Mouse (Mus musculus) neural tube, embryonic 11.5 days (tissue): ENCODE data around the gene Chga. TPM values are rescaled to one million over a fixed set of nuclear protein-coding genes. Genes with fewer than 3 reads are reported as not detected.

Source experiments
- ATAC-seq: fragments of 200-750 bp; cut with Nextera tagmentation; 2 replicates; pipeline ENCODE4 v1.8.0; 2017; ENCODE audit warnings: moderate number of reproducible peaks, mild to moderate bottlenecking, moderate TSS enrichment, moderate library complexity; ENCODE audit not compliant: insufficient read depth, low FRiP score, low TSS enrichment
- DNase-seq: peaks from one replicate; pipeline ENCODE4 v3.0.0-alpha.2; 2015; ENCODE audit warnings: low spot score
- H3K27ac ChIP-seq: fragments of 300-500 bp; sonication (generic); 2 replicates; pipeline ENCODE4 v1.5.1; 2014; ENCODE audit warnings: low read depth, mild to moderate bottlenecking, low read length
- H3K27me3 ChIP-seq: fragments of 300-500 bp; sonication (generic); 2 replicates; pipeline ENCODE4 v1.6.1; 2014; ENCODE audit warnings: mild to moderate bottlenecking, low read length, mixed read lengths; ENCODE audit not compliant: control insufficient read depth, insufficient read depth
- H3K36me3 ChIP-seq: fragments of 300-500 bp; sonication (generic); 2 replicates; pipeline ENCODE4 v1.6.1; 2014; ENCODE audit warnings: mild to moderate bottlenecking, low read length, moderate library complexity, mixed read lengths; ENCODE audit not compliant: control insufficient read depth, insufficient read depth
- H3K4me1 ChIP-seq: fragments of 300-500 bp; sonication (generic); 2 replicates; pipeline ENCODE4 v1.6.1; 2014; ENCODE audit warnings: low read length, mixed read lengths; ENCODE audit not compliant: control insufficient read depth, insufficient read depth
- H3K4me2 ChIP-seq: fragments of 300-500 bp; sonication (generic); 2 replicates; pipeline ENCODE4 v1.6.1; 2014; ENCODE audit warnings: low read depth, mild to moderate bottlenecking, moderate library complexity
- H3K4me3 ChIP-seq: fragments of 300-500 bp; sonication (generic); 2 replicates; pipeline ENCODE4 v1.5.1; 2014; ENCODE audit warnings: low read depth, low read length
- H3K9ac ChIP-seq: fragments of 300-500 bp; sonication (generic); 2 replicates; pipeline ENCODE4 v1.6.1; 2014; ENCODE audit warnings: mild to moderate bottlenecking, low read length
- H3K9me3 ChIP-seq: fragments of 300-500 bp; sonication (generic); 2 replicates; pipeline ENCODE4 v1.6.1; 2016; ENCODE audit warnings: low read length; ENCODE audit not compliant: control insufficient read depth
- WGBS: fragments of 180-500 bp; shearing (Covaris S2); extraction: QIAGEN DNeasy Blood & Tissue Kit; methylation state at CpG from one replicate; pipeline ENCODE4 v1.1.7; 2014; 5-methylcytosine and 5-hydroxymethylcytosine counted together
- polyA plus RNA-seq: library from polyadenylated mRNA; unstranded; fragments of >200 nt; fragmentation: Nextera tagmentation; extraction: Ambion mirVana; gene quantifications from 2 replicates; pipeline ENCODE4 v1.2.1, GENCODE M21; 2014

The Chga gene
- polyA plus RNA-seq, 1 experiment from 2014 or later = 29.0 TPM

GRCm38 (mm10) chr12:102598535-102598934, 43.8 kb downstream of the Chga start:
- DNase-seq = no peak
- Histone ChIP-seq H3K27me3 (no peaks in the 10 kb centered on the region), H3K9ac (no peak overlapping the region), H3K9me3 (no peaks in the 10 kb centered on the region), H3K4me3 (no peak overlapping the region), H3K4me1 (peaks cover 13% of the 10 kb centered on the region), H3K36me3 (no peaks in the 10 kb centered on the region), H3K4me2 (no peak overlapping the region), H3K27ac (no peak overlapping the region)
- 94% methylated on average over 3 of the region's 3 CpGs for WGBS
- ATAC-seq = no peak

DNA sequence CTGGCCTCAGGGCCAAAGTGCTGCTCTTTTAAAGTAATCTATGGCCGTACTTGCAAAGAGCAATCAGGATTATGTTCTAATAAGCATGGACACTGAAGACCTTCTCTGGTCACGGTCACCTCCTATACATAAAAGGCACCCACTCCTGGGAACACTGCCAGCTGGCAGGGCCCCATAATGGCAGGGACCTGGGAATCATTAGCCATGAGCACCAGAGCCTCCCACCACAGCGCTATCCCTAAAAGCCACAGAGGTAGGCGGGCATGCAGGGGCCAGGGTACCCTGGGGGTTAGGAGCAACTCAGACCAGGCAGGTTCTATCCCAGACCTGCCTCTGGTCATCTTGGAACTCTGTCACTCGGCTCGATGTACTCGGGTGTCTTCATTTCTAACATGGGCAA, 45.0 kb downstream of the Chga start:
- H3K27me3 ChIP-seq = no peaks in the 10 kb centered on the region
- peaks cover 13% of the 10 kb centered on the region for H3K4me1 ChIP-seq
- no peak overlapping the region for H3K27ac ChIP-seq
- no peaks in the 10 kb centered on the region for H3K36me3 ChIP-seq
- H3K4me2 ChIP-seq = no peak overlapping the region
- ATAC-seq (no peak), DNase-seq (no peak)
- no peak overlapping the region for H3K9ac ChIP-seq
- H3K4me3 ChIP-seq = no peak overlapping the region
- 76% methylated on average over 7 of the region's 7 CpGs for WGBS
- no peaks in the 10 kb centered on the region for H3K9me3 ChIP-seq

DNA sequence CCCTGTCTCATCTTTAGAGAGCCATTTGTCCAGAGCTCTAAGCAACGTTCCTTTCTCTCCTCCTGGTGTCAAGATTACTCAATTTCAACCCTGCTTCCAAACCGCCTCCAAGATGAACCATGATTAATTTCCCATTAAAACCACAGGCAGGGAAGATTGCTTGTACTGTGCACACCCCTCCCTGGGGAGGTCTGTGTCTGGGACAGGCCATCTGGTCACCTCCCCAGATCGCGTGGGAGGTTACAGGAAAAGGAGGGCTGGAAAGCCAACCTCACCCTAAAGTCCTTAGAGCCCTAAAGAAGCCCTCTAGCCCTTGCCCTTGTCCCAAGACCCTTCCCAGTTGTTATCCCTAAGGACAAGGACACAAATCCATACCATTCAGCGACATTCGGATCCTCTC, 45.6 kb downstream of the Chga start:
- no peak for DNase-seq
- Histone ChIP-seq H3K4me2 (no peak overlapping the region), H3K9ac (no peak overlapping the region), H3K27ac (no peak overlapping the region), H3K9me3 (no peaks in the 10 kb centered on the region), H3K36me3 (no peaks in the 10 kb centered on the region), H3K27me3 (no peaks in the 10 kb centered on the region), H3K4me1 (peaks cover 13% of the 10 kb centered on the region), H3K4me3 (no peak overlapping the region)
- WGBS = 61% methylated on average over 6 of the region's 6 CpGs
- ATAC-seq = no peak

- Histone ChIP-seq H3K9ac (no peak overlapping the region), H3K27ac (no peak overlapping the region), H3K4me1 (peaks cover 13% of the 10 kb centered on the region), H3K4me3 (no peak overlapping the region), H3K4me2 (no peak overlapping the region), H3K9me3 (no peaks in the 10 kb centered on the region), H3K36me3 (no peaks in the 10 kb centered on the region), H3K27me3 (no peaks in the 10 kb centered on the region)
- DNase-seq (no peak), ATAC-seq (no peak)
- 24% methylated on average over 8 of the region's 8 CpGs for WGBS
Measured at GRCm38 (mm10) chr12:102601847-102602246, 47.1 kb downstream of the Chga start.

- H3K4me2 ChIP-seq = no peak overlapping the region
- peaks cover 13% of the 10 kb centered on the region for H3K4me1 ChIP-seq
- H3K9me3 ChIP-seq = no peaks in the 10 kb centered on the region
- no peaks in the 10 kb centered on the region for H3K27me3 ChIP-seq
- ATAC-seq = no peak
- no peak overlapping the region for H3K4me3 ChIP-seq
- WGBS = 71% methylated on average over 9 of the region's 9 CpGs
- DNase-seq = no peak
- no peak overlapping the region for H3K27ac ChIP-seq
- H3K36me3 ChIP-seq = no peaks in the 10 kb centered on the region
- no peak overlapping the region for H3K9ac ChIP-seq
Measured at GRCm38 (mm10) chr12:102602255-102603041, 47.7 kb downstream of the Chga start.

DNA sequence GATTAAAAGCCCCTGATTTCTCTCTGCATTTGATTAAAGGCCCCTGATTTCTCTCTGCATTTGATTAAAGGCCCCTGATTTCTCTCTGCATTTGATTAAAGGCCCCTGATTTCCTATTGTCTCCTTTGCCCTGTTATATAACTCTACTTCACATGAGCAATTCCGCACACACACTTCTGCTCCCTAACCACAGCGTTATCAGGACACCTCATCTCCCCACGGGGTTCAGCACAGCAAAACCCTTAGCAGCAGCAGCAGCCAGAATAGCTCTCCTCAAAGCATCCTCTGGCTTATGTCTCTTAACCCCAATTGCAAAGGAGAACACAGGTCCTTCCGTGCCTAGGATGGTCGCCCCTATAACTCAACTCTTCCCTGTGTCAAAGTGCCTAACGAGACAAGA, 50.8 kb downstream of the Chga start:
- Histone ChIP-seq H3K36me3 (no peaks in the 10 kb centered on the region), H3K9ac (no peak overlapping the region), H3K4me3 (no peak overlapping the region), H3K4me1 (peaks cover 13% of the 10 kb centered on the region), H3K9me3 (no peaks in the 10 kb centered on the region), H3K4me2 (no peak overlapping the region), H3K27ac (no peak overlapping the region), H3K27me3 (no peaks in the 10 kb centered on the region)
- 84% methylated on average over 6 of the region's 6 CpGs for WGBS
- ATAC-seq (no peak), DNase-seq (no peak)

DNA sequence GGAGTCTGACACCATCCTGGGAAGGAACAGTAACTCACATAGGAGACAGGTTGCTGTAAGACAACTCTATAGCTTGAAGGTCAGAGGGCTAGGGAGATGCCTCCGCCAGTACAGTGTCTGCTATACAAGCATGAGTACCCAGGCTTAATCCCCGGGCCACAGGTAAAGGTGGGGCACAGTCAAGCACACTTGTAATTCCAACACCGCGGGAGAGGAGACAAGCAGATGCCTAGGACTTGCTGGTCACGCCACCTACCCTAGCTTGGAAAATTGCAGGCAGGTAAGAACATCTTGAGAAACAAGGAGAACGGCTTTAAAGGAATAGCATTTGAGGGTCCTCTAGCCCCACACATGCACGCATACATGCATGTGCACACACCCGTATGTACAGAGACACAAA, 52.3 kb downstream of the Chga start:
- Histone ChIP-seq H3K9ac (no peak overlapping the region), H3K27ac (no peak overlapping the region), H3K4me2 (no peak overlapping the region), H3K27me3 (no peaks in the 10 kb centered on the region), H3K4me1 (peaks cover 6% of the 10 kb centered on the region), H3K4me3 (no peak overlapping the region), H3K36me3 (no peaks in the 10 kb centered on the region), H3K9me3 (no peaks in the 10 kb centered on the region)
- WGBS = 89% methylated on average over 8 of the region's 8 CpGs
- ATAC-seq = no peak
- DNase-seq = no peak

DNA sequence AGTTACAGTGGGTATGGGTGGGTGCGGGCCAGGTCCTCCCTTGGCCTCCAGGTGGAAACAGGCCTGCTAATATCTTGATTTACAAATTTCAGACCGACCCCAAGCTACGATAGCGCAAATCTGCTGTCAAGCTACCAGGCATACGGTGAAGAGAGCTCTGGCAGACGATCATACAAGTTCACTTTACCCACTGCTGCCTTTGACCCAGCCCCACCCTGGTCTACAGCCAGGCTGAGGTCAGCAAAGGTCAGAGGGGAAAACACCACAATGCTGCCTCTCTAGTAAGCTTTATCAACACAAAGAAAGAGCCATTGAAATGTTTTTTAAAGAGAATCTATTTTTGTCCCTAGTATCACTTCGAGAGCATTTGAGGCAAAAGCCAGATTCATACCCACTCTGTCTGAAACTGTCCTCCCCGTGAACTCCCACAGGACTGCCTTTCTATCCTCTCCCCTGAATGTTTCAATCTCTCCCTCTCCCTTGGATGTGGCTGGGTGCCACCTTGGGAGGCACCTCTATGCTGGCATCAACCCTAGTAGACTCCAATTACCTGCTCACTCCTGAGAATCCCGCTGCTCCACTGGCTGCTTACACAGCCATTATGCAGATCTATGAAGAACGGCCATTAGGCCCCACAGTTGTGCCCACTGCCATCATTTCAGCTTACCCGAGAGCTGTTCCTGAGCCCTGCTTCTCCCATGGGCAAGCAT, 53.2 kb downstream of the Chga start:
- H3K27ac ChIP-seq = no peak overlapping the region
- no peak overlapping the region for H3K4me3 ChIP-seq
- no peaks in the 10 kb centered on the region for H3K9me3 ChIP-seq
- no peaks in the 10 kb centered on the region for H3K27me3 ChIP-seq
- no peaks in the 10 kb centered on the region for H3K4me1 ChIP-seq
- no peak for ATAC-seq
- DNase-seq = no peak
- no peak overlapping the region for H3K9ac ChIP-seq
- H3K4me2 ChIP-seq = no peak overlapping the region
- 76% methylated on average over 11 of the region's 11 CpGs for WGBS
- H3K36me3 ChIP-seq = no peaks in the 10 kb centered on the region

DNA sequence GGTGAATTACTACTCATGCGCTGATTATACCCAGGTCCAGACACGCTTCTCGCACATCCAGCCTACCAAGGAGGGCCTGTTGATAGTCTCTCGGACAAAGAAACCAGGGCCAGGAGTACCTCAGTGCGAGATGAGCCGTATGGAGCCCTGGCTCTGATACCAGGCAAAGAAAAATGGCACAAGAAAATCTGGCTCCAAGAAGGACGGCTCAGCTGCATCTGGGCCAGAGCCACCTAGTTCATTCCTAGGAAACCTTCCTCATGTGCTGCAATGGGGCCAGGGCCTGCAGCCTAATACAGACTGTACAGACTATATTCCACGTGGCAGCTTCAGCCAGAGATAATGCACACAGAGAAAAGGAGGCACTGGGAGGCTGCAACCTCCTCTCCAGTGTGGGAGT, 56.2 kb downstream of the Chga start:
- Histone ChIP-seq H3K4me2 (no peak overlapping the region), H3K27me3 (no peaks in the 10 kb centered on the region), H3K9ac (no peak overlapping the region), H3K27ac (no peak overlapping the region), H3K9me3 (no peaks in the 10 kb centered on the region), H3K36me3 (no peaks in the 10 kb centered on the region), H3K4me3 (no peak overlapping the region), H3K4me1 (no peaks in the 10 kb centered on the region)
- 92% methylated on average over 8 of the region's 8 CpGs for WGBS
- ATAC-seq (no peak), DNase-seq (no peak)
